Mouse (Mus musculus) left cerebral cortex, adult 18-20 months (tissue): ENCODE data around the gene C1d. TPM values are rescaled to one million over a fixed set of nuclear protein-coding genes. Genes with fewer than 3 reads are reported as not detected.
"Not testable (repeated sequence)": the region's sequence is repeated elsewhere in the genome, so short reads cannot be mapped to it uniquely, and the experiment has no call there.

ENCODE experiments used
- DNase-seq, 2 experiments: peaks; one replicate each; pipeline ENCODE4 v3.0.0; 2021 to 2022; ENCODE audit warnings: low spot score in 2 of 2, mixed read lengths in 1 of 2
- long read RNA-seq, 2 experiments: library from polyadenylated mRNA; stranded (forward); transcript quantifications; one replicate each; pipeline ENCODE4 v2.0.0; 2021
- total RNA-seq, 2 experiments: library from RNA; stranded (reverse); gene quantifications; 2 replicates each; pipeline ENCODE4 v1.2.3; 2021

C1d gene
- 10 to 100 TPM; 45.0 to 45.9 TPM for total RNA-seq
- long read RNA-seq, experiment 1, transcript C1d-201 (5 exons, 2,981 nt): major isoform, 54 of 63 reads
- long read RNA-seq, experiment 1, transcript C1d-205 (5 exons, 684 nt): minor isoform, 8 of 63 reads
- long read RNA-seq, experiment 1, partial matches to known transcripts: 0 of 63 reads
- long read RNA-seq, experiment 1, other reads (novel, unspliced or antisense): 1 of 63 reads
- long read RNA-seq, experiment 2, transcript C1d-201 (5 exons, 2,981 nt): major isoform, 63 of 68 reads
- long read RNA-seq, experiment 2, partial matches to known transcripts: 1 of 68 reads
- long read RNA-seq, experiment 2, other reads (novel, unspliced or antisense): 1 of 68 reads

DNA sequence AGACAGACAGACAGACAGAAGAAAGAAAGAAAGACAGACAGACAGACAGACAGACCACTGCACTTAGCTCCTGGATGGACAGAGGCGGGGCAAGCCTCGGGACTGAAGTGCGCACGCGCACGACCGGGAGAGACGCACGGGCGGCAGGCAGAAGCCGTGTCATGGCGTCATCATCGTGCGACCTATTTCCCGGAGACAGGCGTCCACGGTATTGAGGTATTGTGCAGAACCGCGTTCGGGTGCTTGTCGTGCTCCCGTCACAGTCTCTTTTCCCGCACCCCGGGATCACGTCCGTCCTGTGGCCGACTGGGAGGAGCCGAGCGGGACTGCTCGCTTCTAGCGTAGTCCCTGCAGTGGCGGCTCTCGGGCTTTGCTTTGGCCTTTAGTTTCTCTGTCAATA, at the start of gene C1d:
TSS of gene C1d (plus strand) at position 137 of the 400 bp plus-strand sequence.
- peak; percentile 97 for DNase-seq

DNA sequence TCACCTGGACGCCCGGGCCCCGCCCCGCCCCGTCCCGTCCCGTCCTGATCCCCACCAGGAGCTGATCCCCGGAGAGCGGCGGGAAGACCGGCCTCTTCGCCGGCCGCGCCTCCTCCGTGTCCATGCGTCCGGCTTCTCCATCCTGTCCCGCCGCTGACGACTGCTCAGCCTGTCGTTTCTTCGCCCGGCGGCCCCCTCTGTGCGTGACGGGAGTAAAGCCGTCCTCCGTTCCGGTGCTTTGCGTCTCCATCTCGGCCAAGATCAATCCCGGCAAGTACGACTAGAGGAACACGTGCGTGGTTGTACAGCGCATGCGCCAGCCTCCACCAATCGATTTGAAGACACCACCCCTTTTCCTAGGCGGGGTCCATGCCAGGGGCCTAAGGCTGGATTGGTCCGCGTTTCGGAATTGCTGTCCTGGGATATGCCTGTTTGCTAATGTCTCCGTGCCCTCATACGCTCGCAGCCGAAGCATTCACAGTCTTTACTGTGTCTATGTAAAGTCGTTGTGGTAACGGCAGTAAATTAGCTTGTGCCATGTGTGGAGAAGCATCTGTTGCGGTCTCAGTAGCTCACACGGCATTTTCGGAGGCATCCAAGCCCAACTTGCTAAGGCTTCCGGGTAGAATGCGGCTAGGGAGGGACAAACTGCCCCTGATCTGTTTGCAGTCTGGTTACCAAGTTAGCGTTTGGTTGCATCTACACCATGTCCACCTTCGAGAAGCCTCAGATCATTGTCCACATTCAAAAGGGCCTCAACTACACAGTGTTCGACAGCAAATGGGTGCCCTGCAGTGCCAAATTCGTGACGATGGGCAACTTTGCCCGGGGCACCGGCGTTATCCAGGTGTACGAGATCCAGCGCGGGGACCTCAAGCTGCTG, 45.9 kb upstream of the C1d start, which contains the start of gene Pno1:
TSS of gene Pno1 (minus strand) at position 311 of the 883 bp plus-strand sequence.
- peak; percentile 96 for DNase-seq

- no peak for DNase-seq
Observed at GRCm38 (mm10) chr11:17212141-17212495, 45.3 kb upstream of the C1d start.

DNA sequence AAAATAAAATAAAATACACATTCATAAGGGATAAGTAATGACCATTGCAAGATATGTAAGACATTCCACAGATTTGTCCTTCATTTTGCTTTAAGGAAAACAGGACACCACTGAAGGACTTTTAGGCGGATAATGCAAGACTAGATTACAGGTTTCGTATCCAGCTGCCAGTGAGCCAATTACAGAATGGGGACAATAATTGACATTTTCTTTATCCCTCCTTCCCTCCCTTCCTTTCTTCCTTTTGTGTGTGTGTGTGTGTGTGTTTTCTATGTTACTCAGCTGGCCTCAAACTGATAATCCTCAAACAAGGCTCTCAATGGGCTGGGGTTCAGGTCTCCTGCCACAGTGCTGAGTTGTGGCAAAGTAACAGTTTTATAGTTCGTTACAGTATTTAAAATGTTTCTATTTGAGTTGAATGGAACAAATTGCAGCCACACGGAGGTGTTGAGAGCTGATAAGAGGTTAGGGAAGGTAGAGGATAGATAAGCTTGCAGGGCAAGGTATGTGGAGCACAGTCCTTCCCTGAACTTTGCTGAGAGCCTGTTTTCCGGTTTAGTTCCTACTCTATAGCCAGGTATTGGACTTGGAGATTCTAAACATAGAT, 44.4 kb upstream of the C1d start:
- DNase-seq: no peak

DNA sequence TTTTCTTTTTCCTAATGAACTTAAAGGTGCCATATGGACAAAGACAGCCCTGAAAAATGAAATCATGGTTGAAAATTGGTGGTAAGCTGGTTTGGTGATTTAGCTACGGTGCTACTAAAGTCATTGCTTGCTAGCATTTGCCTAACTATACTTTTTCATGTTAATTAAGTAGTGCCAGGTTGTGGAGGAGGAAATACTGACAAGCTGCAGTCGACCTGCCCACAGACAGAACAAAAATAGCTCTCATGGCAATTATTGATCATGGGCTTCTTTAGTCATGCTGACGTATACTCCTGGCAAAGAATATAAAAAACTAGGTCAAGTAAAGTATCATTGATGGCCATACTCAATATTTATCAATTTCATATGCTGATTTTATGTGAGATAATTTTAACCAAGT, 41.9 kb upstream of the C1d start:
- no peak for DNase-seq

DNA sequence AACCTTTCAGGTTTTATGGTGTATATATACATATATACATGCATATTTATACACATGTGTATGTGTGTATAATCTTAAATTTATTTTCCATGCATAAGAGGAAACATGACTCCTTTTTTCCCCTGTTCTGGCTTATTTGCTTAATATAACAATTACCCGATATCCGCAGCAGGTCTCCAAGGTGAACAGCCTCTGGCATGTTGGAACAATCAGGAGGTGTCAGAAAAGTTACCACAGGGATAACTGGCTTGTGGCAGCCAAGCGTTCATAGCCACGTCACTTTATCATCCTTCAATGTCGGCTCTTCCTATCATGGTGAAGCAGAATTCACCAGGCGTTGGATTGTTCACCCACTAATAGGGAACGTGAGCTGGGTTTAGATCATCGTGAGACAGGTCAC, 36.3 kb upstream of the C1d start:
- no peak for DNase-seq

- DNase-seq: no peak
Observed at GRCm38 (mm10) chr11:17232792-17233191, 24.6 kb upstream of the C1d start.

DNA sequence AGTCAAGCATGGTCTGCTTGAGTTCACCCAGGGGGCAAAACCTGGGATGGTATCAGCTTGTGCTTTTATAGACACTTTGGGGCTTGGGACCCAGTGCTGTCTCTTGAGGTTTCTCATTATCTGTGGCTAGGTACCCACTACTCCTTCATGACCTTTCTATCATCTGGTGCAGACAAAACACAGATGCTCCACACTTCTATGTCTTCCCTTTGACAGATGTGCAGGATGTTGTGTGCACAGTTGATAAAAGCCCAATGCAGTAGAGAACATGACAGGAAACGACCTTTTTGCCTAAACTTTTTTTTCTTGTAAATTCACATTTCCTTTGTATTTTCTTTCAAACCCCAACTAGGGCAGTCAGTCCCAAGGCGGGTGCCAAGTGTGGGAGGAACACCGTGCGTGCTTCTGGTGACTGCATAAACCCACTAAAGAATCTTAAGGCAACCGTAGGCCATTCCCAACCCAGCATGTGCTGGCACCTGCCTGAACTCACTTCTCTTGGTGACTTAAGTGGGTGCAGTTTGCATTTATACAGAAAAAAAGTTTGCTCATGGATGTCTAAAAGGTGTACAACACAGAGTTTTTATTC, 20.8 kb upstream of the C1d start:
- DNase-seq: peak; percentile 13 to 15

- DNase-seq: not testable (repeated sequence)
Observed at GRCm38 (mm10) chr11:17238598-17238997, 18.8 kb upstream of the C1d start.

DNA sequence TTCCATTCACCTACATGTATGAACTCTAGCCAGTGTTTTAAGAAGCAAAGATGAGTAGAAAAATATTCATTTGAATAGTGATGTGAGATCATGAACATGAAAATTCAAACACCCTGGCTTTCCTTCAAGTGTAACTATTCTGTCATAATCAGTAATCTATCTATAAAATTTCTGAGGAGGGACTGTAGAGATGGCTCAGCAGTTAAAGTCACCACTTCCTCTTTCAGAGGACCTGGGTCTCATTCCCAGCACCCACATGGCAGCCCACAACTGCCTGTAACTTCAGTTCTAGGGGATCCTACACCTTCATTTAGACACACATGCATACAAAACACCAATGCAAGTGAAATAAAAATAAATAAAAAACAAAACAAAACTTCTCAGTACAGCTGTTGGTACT, 8.7 kb upstream of the C1d start:
- DNase-seq: no peak

GRCm38 (mm10) chr11:17256813-17257365, 490 bp upstream of the C1d start:
- no peak for DNase-seq

DNA sequence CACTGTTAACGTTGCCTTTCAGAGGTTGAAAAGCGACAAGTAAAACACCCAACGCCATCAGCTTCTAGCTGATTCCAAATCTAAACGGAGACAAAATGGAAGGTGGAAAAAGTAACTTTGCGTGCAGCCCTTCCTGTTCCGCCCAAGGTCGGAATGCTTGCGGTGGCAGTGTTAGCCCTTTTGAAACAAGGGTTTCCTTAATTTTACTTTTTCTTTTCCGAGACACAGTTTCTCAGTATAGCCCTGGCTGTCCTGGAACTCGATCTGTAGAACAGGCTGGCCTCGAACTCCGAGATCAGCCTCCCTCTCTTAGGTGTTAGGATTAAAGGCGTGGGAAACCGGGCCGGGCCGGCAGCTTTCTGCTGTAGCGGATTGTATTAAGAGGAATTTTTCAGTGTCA, 482 bp downstream of the C1d start:
- peak in 1 of 2 experiments; percentile 13 for DNase-seq

DNA sequence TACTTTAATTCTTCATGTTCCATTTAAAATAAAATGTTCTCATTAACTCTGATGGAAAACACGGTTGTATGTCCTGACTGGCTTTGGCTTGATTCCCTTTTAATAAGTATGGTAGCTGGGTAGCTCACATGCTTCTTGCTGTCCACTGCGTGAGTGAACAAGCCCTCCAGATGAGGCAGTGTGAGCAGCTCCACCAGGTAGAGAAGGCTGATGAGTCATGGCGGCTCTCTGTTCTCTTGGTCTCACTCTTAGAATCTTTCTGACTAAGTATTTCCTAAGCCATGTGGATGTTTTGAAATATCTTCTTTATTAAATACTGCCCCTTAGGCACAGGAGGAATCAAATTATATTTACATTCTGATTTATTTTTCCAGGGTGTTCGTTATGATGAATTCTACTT, 9.8 kb downstream of the C1d start:
- no peak for DNase-seq

GRCm38 (mm10) chr11:17268801-17269200, 11.4 kb downstream of the C1d start:
- DNase-seq: no peak

- peak; percentile 25 to 31 for DNase-seq
Observed at GRCm38 (mm10) chr11:17279959-17280358, 22.6 kb downstream of the C1d start.

GRCm38 (mm10) chr11:17284055-17284454, 26.7 kb downstream of the C1d start:
- no peak for DNase-seq

DNA sequence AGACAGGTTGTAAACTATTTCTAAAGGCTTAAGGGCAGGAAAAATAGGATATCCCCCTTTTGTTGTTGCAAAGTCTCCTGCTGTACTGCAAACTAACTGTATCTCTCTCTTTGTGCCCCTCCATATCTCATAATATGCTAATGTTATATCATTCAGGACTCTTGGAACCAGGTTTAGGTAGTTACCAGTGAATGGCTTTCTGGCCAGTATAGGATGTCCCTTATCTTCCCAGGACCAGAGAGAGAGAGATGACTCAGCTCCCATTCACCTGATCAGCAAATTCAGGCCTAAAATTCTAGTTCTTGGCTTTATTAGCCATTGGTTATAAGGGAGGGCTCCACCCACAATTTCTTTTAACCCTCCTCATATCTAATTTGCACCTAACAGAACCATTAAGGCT, 31.5 kb downstream of the C1d start:
- no peak for DNase-seq

DNA sequence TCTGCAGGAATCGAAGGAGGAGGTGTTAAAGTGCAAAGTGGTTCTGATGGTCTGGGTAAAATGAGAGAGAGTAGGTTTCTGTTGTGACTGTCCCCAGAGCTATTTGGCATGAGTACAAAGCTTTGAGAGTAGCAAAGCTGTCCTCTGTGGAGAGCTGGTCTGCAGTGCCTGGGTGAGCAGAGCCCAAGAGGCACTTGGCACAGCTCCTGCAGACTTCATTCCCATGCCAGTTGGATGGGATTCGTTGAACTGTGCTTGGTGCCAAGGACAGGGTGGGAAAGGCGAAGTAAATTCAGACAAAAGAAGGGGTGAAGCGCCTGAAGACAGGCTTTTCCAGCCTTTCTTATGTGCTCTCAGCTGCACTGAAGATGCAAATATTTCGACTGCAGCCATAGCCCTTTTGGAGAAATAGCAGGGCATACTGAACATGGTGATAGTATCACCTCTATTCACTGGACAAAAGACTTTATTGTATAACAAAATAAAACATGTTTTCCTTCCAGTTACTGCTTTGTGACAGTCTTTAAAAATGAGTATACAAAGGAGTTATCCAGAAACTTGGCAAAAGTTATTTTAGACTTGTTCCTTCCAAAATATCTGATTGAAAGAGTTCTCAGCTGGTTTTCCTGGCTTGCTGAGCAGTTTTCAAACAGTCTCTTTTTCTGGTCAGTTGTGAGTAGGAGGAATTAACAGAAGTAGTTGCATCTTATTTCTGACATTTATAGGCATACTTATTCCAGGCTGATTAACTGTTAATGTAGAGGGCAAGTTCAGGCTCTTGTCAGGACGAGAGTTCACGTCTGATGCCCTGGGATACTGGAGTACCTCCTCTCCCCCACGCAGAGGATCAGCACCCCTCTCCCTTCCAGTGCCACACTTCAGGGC, 48.9 kb downstream of the C1d start:
- peak; percentile 28 to 65 for DNase-seq

GRCm38 (mm10) chr11:17307457-17307856, 50.1 kb downstream of the C1d start:
- DNase-seq: no peak
